Mouse (Mus musculus) hindbrain, postnatal 0 days (tissue): ENCODE measurements around the gene Pxylp1. TPM values are rescaled to one million over a fixed set of nuclear protein-coding genes. Genes with fewer than 3 reads are reported as not detected.

Source experiments
- ATAC-seq: fragments of 200-750 bp; cut with Nextera tagmentation; 2 replicates; pipeline ENCODE4 v1.8.0; 2017; ENCODE audit warnings: mild to moderate bottlenecking, moderate TSS enrichment, moderate library complexity
- DNase-seq: peaks from one replicate; pipeline ENCODE4 v3.0.0-alpha.2; 2015; ENCODE audit warnings: low spot score
- H3K27ac ChIP-seq: fragments of 300-500 bp; sonication (generic); 2 replicates; pipeline ENCODE4 v1.5.1; 2014; ENCODE audit warnings: mild to moderate bottlenecking
- H3K27me3 ChIP-seq: fragments of 300-500 bp; sonication (generic); 2 replicates; pipeline ENCODE4 v1.6.1; 2014; ENCODE audit warnings: low read length, mixed read lengths; ENCODE audit not compliant: insufficient read depth
- H3K36me3 ChIP-seq: fragments of 300-500 bp; sonication (generic); 2 replicates; pipeline ENCODE4 v1.6.1; 2014; ENCODE audit warnings: low read length, mixed read lengths; ENCODE audit not compliant: insufficient read depth
- H3K4me1 ChIP-seq: fragments of 300-500 bp; sonication (generic); 2 replicates; pipeline ENCODE4 v1.6.1; 2014; ENCODE audit warnings: antibody characterized with exemption, low read length, mixed read lengths; ENCODE audit not compliant: insufficient read depth
- H3K4me2 ChIP-seq: fragments of 300-500 bp; sonication (generic); 2 replicates; pipeline ENCODE4 v1.6.1; 2014; ENCODE audit warnings: low read depth, mild to moderate bottlenecking, low read length, moderate library complexity, mixed read lengths
- H3K4me3 ChIP-seq: fragments of 300-500 bp; sonication (generic); 2 replicates; pipeline ENCODE4 v1.5.1; 2014; ENCODE audit warnings: low read length
- H3K9ac ChIP-seq: fragments of 300-500 bp; sonication (generic); replicated peaks from 2 replicates; pipeline ENCODE4 v1.6.1; 2014; ENCODE audit warnings: mild to moderate bottlenecking, low read length, moderate library complexity, mixed read lengths
- H3K9me3 ChIP-seq: fragments of 300-500 bp; sonication (generic); 2 replicates; pipeline ENCODE4 v1.6.1; 2016; ENCODE audit warnings: low read length, mixed read lengths
- CTCF ChIP-seq: IDR thresholded peaks from 2 replicates; pipeline ENCODE4 v1.5.1; 2016; ENCODE audit warnings: antibody characterized with exemption, control low read depth, low read depth
- WGBS: fragments of 180-500 bp; shearing (Covaris S2); extraction: QIAGEN DNeasy Blood & Tissue Kit; methylation state at CpG from one replicate; pipeline ENCODE4 v1.1.7; 2014; 5-methylcytosine and 5-hydroxymethylcytosine counted together
- polyA plus RNA-seq: library from polyadenylated mRNA; unstranded; fragments of >200 nt; fragmentation: Nextera tagmentation; extraction: Ambion mirVana; gene quantifications from 2 replicates; pipeline ENCODE4 v1.2.1, GENCODE M21; 2015
- total RNA-seq: library from RNA; depleted of rRNA; stranded (reverse); fragments of >200 nt; gene quantifications from 2 replicates; pipeline ENCODE4 v1.2.3, GENCODE M21; 2014

Gene Pxylp1
- total and polyA plus RNA-seq, 2 experiments from 2014 or later, result 23.4 to 28.9 TPM

GRCm38 (mm10) chr9:96861092-96861487, 31.4 kb downstream of the Pxylp1 start:
- whole genome bisulfite sequencing, result 71% methylated on average over 10 of the region's 10 CpGs
- no peak overlapping the region for H3K4me3 ChIP-seq
- H3K27ac ChIP-seq, result peak overlapping the region; percentile 41; the same call in 1 of the 2 replicates
- no peaks in the 10 kb centered on the region for H3K36me3 ChIP-seq
- TF ChIP-seq CTCF, result no peak
- no peak overlapping the region for H3K9ac ChIP-seq
- peaks cover 7% of the 10 kb centered on the region; the same call in 1 of the 2 replicates for H3K4me1 ChIP-seq
- no peaks in the 10 kb centered on the region for H3K27me3 ChIP-seq
- DNase-seq (no peak), ATAC-seq (no peak)
- H3K4me2 ChIP-seq, result no peak overlapping the region
- H3K9me3 ChIP-seq, result no peaks in the 10 kb centered on the region

GRCm38 (mm10) chr9:96860380-96861091, 31.9 kb downstream of the Pxylp1 start:
- Histone ChIP-seq H3K9me3 (no peaks in the 10 kb centered on the region), H3K4me2 (no peak overlapping the region), H3K4me1 (peaks cover 7% of the 10 kb centered on the region; the same call in 1 of the 2 replicates), H3K9ac (no peak overlapping the region), H3K4me3 (no peak overlapping the region), H3K27ac (no peak overlapping the region), H3K27me3 (no peaks in the 10 kb centered on the region), H3K36me3 (no peaks in the 10 kb centered on the region)
- DNase-seq (no peak), ATAC-seq (no peak)
- WGBS, result 89% methylated on average over 5 of the region's 5 CpGs
- no peak for TF ChIP-seq CTCF

- Histone ChIP-seq H3K4me1 (peaks cover 7% of the 10 kb centered on the region; the same call in 1 of the 2 replicates), H3K4me2 (no peak overlapping the region), H3K9ac (no peak overlapping the region), H3K36me3 (no peaks in the 10 kb centered on the region), H3K9me3 (no peaks in the 10 kb centered on the region), H3K4me3 (no peak overlapping the region), H3K27me3 (no peaks in the 10 kb centered on the region), H3K27ac (no peak overlapping the region)
- ATAC-seq (no peak), DNase-seq (peak; percentile 29)
- WGBS, result 47% methylated on average over 2 of the region's 2 CpGs
- TF ChIP-seq CTCF, result no peak
Observed at GRCm38 (mm10) chr9:96859027-96859426, 33.4 kb downstream of the Pxylp1 start.

- TF ChIP-seq CTCF, result no peak
- WGBS, result 93% methylated on average over 4 of the region's 4 CpGs
- Histone ChIP-seq H3K9ac (no peak overlapping the region), H3K27me3 (no peaks in the 10 kb centered on the region), H3K27ac (no peak overlapping the region), H3K36me3 (no peaks in the 10 kb centered on the region), H3K4me2 (no peak overlapping the region), H3K9me3 (no peaks in the 10 kb centered on the region), H3K4me3 (no peak overlapping the region), H3K4me1 (peaks cover 7% of the 10 kb centered on the region; the same call in 1 of the 2 replicates)
- ATAC-seq (no peak), DNase-seq (no peak)
Observed at GRCm38 (mm10) chr9:96857838-96858237, 34.6 kb downstream of the Pxylp1 start.

GRCm38 (mm10) chr9:96853300-96854186, 38.9 kb downstream of the Pxylp1 start:
- TF ChIP-seq CTCF, result no peak
- no peaks in the 10 kb centered on the region for H3K36me3 ChIP-seq
- no peaks in the 10 kb centered on the region for H3K27me3 ChIP-seq
- H3K27ac ChIP-seq, result no peak overlapping the region
- H3K9me3 ChIP-seq, result no peaks in the 10 kb centered on the region
- no peak for ATAC-seq
- 63% methylated on average over 16 of the region's 16 CpGs for WGBS
- H3K4me2 ChIP-seq, result no peak overlapping the region
- H3K4me3 ChIP-seq, result no peak overlapping the region
- no peak overlapping the region for H3K9ac ChIP-seq
- no peak for DNase-seq
- H3K4me1 ChIP-seq, result no peaks in the 10 kb centered on the region

- Histone ChIP-seq H3K4me2 (no peak overlapping the region), H3K9ac (no peak overlapping the region), H3K4me3 (no peak overlapping the region), H3K9me3 (no peaks in the 10 kb centered on the region), H3K27ac (no peak overlapping the region), H3K36me3 (no peaks in the 10 kb centered on the region), H3K27me3 (no peaks in the 10 kb centered on the region), H3K4me1 (no peaks in the 10 kb centered on the region)
- ATAC-seq (peak; percentile 27; the same call in 1 of the 2 replicates), DNase-seq (no peak)
- WGBS, result 60% methylated on average over 7 of the region's 7 CpGs
- no peak for TF ChIP-seq CTCF
Observed at GRCm38 (mm10) chr9:96851634-96852033, 40.8 kb downstream of the Pxylp1 start.

- no peak for ATAC-seq
- Histone ChIP-seq H3K9me3 (no peaks in the 10 kb centered on the region), H3K4me2 (no peak overlapping the region), H3K9ac (no peak overlapping the region), H3K36me3 (no peaks in the 10 kb centered on the region), H3K4me1 (no peaks in the 10 kb centered on the region), H3K27ac (no peak overlapping the region), H3K4me3 (no peak overlapping the region), H3K27me3 (no peaks in the 10 kb centered on the region)
- no peak for DNase-seq
- WGBS, result 78% methylated on average over 7 of the region's 7 CpGs
- no peak for TF ChIP-seq CTCF
Observed at GRCm38 (mm10) chr9:96851036-96851435, 41.4 kb downstream of the Pxylp1 start.
